Mouse (Mus musculus): Measurements from ENCODE around the gene Inf2. TPM values are rescaled to one million over a fixed set of nuclear protein-coding genes. Genes with fewer than 3 reads are reported as not detected.

Inf2 gene
- total RNA-seq (2021): 10 to 100 TPM; 53.3 to 62.6 TPM

- DNase-seq (ENCODE audit: extremely low spot score in 1 of 2, low spot score in 2 of 2): peak; percentile 64 to 91
- intact Hi-C loops (cut with DNase I): no loop called here
Measured at GRCm38 (mm10) chr12:112588426-112589256, at the start of gene Inf2. Gene Inf2, plus strand, starts transcription at chr12:112588784.

GRCm38 (mm10) chr12:112539466-112539965 lies 49.1 kb upstream of the Inf2 start:
- no peak for DNase-seq (ENCODE audit: extremely low spot score in 1 of 2, low spot score in 2 of 2)
- intact Hi-C loops (cut with DNase I): no loop called here

GRCm38 (mm10) chr12:112540321-112540720 lies 48.3 kb upstream of the Inf2 start:
- intact Hi-C loops (cut with DNase I): loop anchor here (5.0 kb wide), 2 partner anchors 43 to 428 kb away; no protein-coding TSS in a partner anchor
- DNase-seq (ENCODE audit: extremely low spot score in 1 of 2, low spot score in 2 of 2): no peak

GRCm38 (mm10) chr12:112541483-112542091 lies 47.0 kb upstream of the Inf2 start:
- intact Hi-C loops (cut with DNase I): loop anchor here (5.0 kb wide), 2 partner anchors 44 to 429 kb away; no protein-coding TSS in a partner anchor
- peak in 1 of 2 experiments; percentile 50 for DNase-seq (ENCODE audit: extremely low spot score in 1 of 2, low spot score in 2 of 2)

GRCm38 (mm10) chr12:112542257-112542919 lies 46.2 kb upstream of the Inf2 start:
- DNase-seq (ENCODE audit: extremely low spot score in 1 of 2, low spot score in 2 of 2): no peak
- intact Hi-C loops (cut with DNase I): loop anchor here (5.0 kb wide), 2 partner anchors 45 to 430 kb away; no protein-coding TSS in a partner anchor

- DNase-seq (ENCODE audit: extremely low spot score in 1 of 2, low spot score in 2 of 2): peak; percentile 86 to 91
- intact Hi-C loops (cut with DNase I): loop anchor here (1.0 to 5.0 kb wide), 3 partner anchors 46 to 431 kb away; no protein-coding TSS in a partner anchor
Measured at GRCm38 (mm10) chr12:112542920-112543300, 45.7 kb upstream of the Inf2 start.

- intact Hi-C loops (cut with DNase I): loop anchor here (1.0 to 5.0 kb wide), 3 partner anchors 47 to 432 kb away; no protein-coding TSS in a partner anchor
- DNase-seq (ENCODE audit: extremely low spot score in 1 of 2, low spot score in 2 of 2): no peak
Measured at GRCm38 (mm10) chr12:112543941-112544340, 44.6 kb upstream of the Inf2 start.

- intact Hi-C loops (cut with DNase I): loop anchor here (5.0 kb wide), 2 partner anchors 48 to 433 kb away; no protein-coding TSS in a partner anchor
- DNase-seq (ENCODE audit: extremely low spot score in 1 of 2, low spot score in 2 of 2): peak in 1 of 2 experiments; percentile 65
Measured at GRCm38 (mm10) chr12:112544946-112545701, 43.5 kb upstream of the Inf2 start.

- DNase-seq (ENCODE audit: extremely low spot score in 1 of 2, low spot score in 2 of 2): no peak
- intact Hi-C loops (cut with DNase I): no loop called here
Measured at GRCm38 (mm10) chr12:112546110-112546509, 42.5 kb upstream of the Inf2 start.

- no peak for DNase-seq (ENCODE audit: extremely low spot score in 1 of 2, low spot score in 2 of 2)
- intact Hi-C loops (cut with DNase I): no loop called here
Measured at GRCm38 (mm10) chr12:112549287-112549686, 39.3 kb upstream of the Inf2 start.

- intact Hi-C loops (cut with DNase I): loop anchor here (1.0 to 5.0 kb wide), 2 partner anchors 53 to 70 kb away; partner anchors contain the start of gene Adssl1
- DNase-seq (ENCODE audit: extremely low spot score in 1 of 2, low spot score in 2 of 2): peak; percentile 80 to 83
Measured at GRCm38 (mm10) chr12:112551861-112552375, 36.7 kb upstream of the Inf2 start.

- no peak for DNase-seq (ENCODE audit: extremely low spot score in 1 of 2, low spot score in 2 of 2)
- intact Hi-C loops (cut with DNase I): loop anchor here (1.0 to 5.0 kb wide), 2 partner anchors 53 to 70 kb away; partner anchors contain the start of gene Adssl1
Measured at GRCm38 (mm10) chr12:112552520-112552919, 36.1 kb upstream of the Inf2 start.

- DNase-seq (ENCODE audit: extremely low spot score in 1 of 2, low spot score in 2 of 2): no peak
- intact Hi-C loops (cut with DNase I): loop anchor here (5.0 kb wide), 1 partner anchor 67 kb away; the partner anchor contains the start of gene Adssl1
Measured at GRCm38 (mm10) chr12:112554900-112555299, 33.7 kb upstream of the Inf2 start.

GRCm38 (mm10) chr12:112556531-112557060 lies 32.0 kb upstream of the Inf2 start:
- intact Hi-C loops (cut with DNase I): no loop called here
- no peak for DNase-seq (ENCODE audit: extremely low spot score in 1 of 2, low spot score in 2 of 2)

- intact Hi-C loops (cut with DNase I): no loop called here
- DNase-seq (ENCODE audit: extremely low spot score in 1 of 2, low spot score in 2 of 2): no peak
Measured at GRCm38 (mm10) chr12:112557219-112557618, 31.4 kb upstream of the Inf2 start.

GRCm38 (mm10) chr12:112559231-112559630 lies 29.4 kb upstream of the Inf2 start:
- intact Hi-C loops (cut with DNase I): no loop called here
- peak in 1 of 2 experiments; percentile 83 for DNase-seq (ENCODE audit: extremely low spot score in 1 of 2, low spot score in 2 of 2)

- intact Hi-C loops (cut with DNase I): no loop called here
- no peak for DNase-seq (ENCODE audit: extremely low spot score in 1 of 2, low spot score in 2 of 2)
Measured at GRCm38 (mm10) chr12:112559671-112560070, 28.9 kb upstream of the Inf2 start.
